Mouse (Mus musculus) neutrophil, adult 5-6 weeks (primary cell): ENCODE measurements around the gene Gm1043. TPM values are rescaled to one million over a fixed set of nuclear protein-coding genes. Genes with fewer than 3 reads are reported as not detected.

ENCODE experiments used
- ATAC-seq: fragments of 151-379, 151-347 bp; 2 replicates; pipeline ENCODE4 v1.8.0; 2017; ENCODE audit warnings: mild to moderate bottlenecking, moderate TSS enrichment; ENCODE audit not compliant: insufficient number of reproducible peaks, poor library complexity, low FRiP score, severe bottlenecking; ENCODE audit errors: extremely low read depth
- total RNA-seq: library from RNA; stranded (forward); fragments of 200-1000 nt; gene quantifications from 2 replicates; pipeline ENCODE4 v1.2.3, GENCODE M21; 2017

The Gm1043 gene
- total RNA-seq, 1 experiment from 2014 or later, result 9.0 TPM

GRCm38 (mm10) chr5:37179872-37180271 is 94.7 kb downstream of the Gm1043 start:
- ATAC-seq, result no peak

GRCm38 (mm10) chr5:37180624-37181023 is 95.5 kb downstream of the Gm1043 start:
- no peak for ATAC-seq

GRCm38 (mm10) chr5:37184605-37185004 is 99.4 kb downstream of the Gm1043 start:
- no peak for ATAC-seq

GRCm38 (mm10) chr5:37190378-37190777 is 105.2 kb downstream of the Gm1043 start:
- ATAC-seq, result no peak

GRCm38 (mm10) chr5:37196196-37196595 is 111.0 kb downstream of the Gm1043 start:
- ATAC-seq, result no peak

GRCm38 (mm10) chr5:37196666-37197250 is 111.6 kb downstream of the Gm1043 start:
- no peak for ATAC-seq

- no peak for ATAC-seq
Observed at GRCm38 (mm10) chr5:37197423-37197822, 112.3 kb downstream of the Gm1043 start.

- no peak for ATAC-seq
Observed at GRCm38 (mm10) chr5:37198011-37198688, 113.0 kb downstream of the Gm1043 start.

GRCm38 (mm10) chr5:37202285-37202684 is 117.1 kb downstream of the Gm1043 start:
- ATAC-seq, result no peak

- no peak for ATAC-seq
Observed at GRCm38 (mm10) chr5:37204886-37205285, 119.7 kb downstream of the Gm1043 start.

- ATAC-seq, result no peak
Observed at GRCm38 (mm10) chr5:37205420-37205819, 120.2 kb downstream of the Gm1043 start.

GRCm38 (mm10) chr5:37206364-37206763 is 121.2 kb downstream of the Gm1043 start:
- ATAC-seq, result no peak

GRCm38 (mm10) chr5:37212938-37213708 is 128.0 kb downstream of the Gm1043 start:
- ATAC-seq, result no peak

GRCm38 (mm10) chr5:37213709-37214103 is 128.5 kb downstream of the Gm1043 start:
- ATAC-seq, result no peak

GRCm38 (mm10) chr5:37214614-37215013 is 129.4 kb downstream of the Gm1043 start:
- no peak for ATAC-seq

GRCm38 (mm10) chr5:37215276-37215675 is 130.1 kb downstream of the Gm1043 start:
- ATAC-seq, result no peak

- no peak for ATAC-seq
Observed at GRCm38 (mm10) chr5:37219615-37220014, 134.4 kb downstream of the Gm1043 start.

GRCm38 (mm10) chr5:37220575-37220974 is 135.4 kb downstream of the Gm1043 start:
- ATAC-seq, result no peak

GRCm38 (mm10) chr5:37221563-37221962 is 136.4 kb downstream of the Gm1043 start:
- no peak for ATAC-seq

GRCm38 (mm10) chr5:37222316-37222715 is 137.1 kb downstream of the Gm1043 start:
- ATAC-seq, result no peak
